Mouse (Mus musculus) testis, adult 2 months (tissue): ENCODE measurements at regions not wholly inside any gene's neighbourhood (a gene's known extent, or its start where the extent isn't known, plus 50 kb on each side); places are given as distances from the start of the nearest gene placed in this dataset.

Experiments
- CTCF ChIP-seq: fragments of 200-500 bp; IDR thresholded peaks from 2 replicates; pipeline ENCODE4 v1.5.1; 2012; ENCODE audit warnings: low read depth, mild to moderate bottlenecking, inconsistent platforms, low read length, moderate library complexity; ENCODE audit not compliant: control insufficient read depth, insufficient read depth, insufficient replicate concordance
- POLR2A ChIP-seq: fragments of 200-500 bp; IDR thresholded peaks from 2 replicates; pipeline ENCODE4 v1.6.1; 2012; ENCODE audit warnings: low read depth, mild to moderate bottlenecking, inconsistent platforms, low read length, moderate library complexity; ENCODE audit not compliant: control insufficient read depth

- TF ChIP-seq CTCF, result no peak
- no peak for TF ChIP-seq POLR2A
Observed at GRCm38 (mm10) chr11:52602061-52602561, 162.3 kb upstream of the Fstl4 start.
